Mouse (Mus musculus) 3134 (cell line): ENCODE measurements around the gene Als2cr12.
"Not testable (repeated sequence)": the region's sequence is repeated elsewhere in the genome, so short reads cannot be mapped to it uniquely, and the experiment has no call there.

ENCODE experiments used
- DNase-seq: peaks from one replicate; pipeline ENCODE4 v3.0.0-alpha.2; 2011; ENCODE audit warnings: low spot score; ENCODE audit not compliant: insufficient read length; ENCODE audit errors: extremely low read depth

The Als2cr12 gene

DNA sequence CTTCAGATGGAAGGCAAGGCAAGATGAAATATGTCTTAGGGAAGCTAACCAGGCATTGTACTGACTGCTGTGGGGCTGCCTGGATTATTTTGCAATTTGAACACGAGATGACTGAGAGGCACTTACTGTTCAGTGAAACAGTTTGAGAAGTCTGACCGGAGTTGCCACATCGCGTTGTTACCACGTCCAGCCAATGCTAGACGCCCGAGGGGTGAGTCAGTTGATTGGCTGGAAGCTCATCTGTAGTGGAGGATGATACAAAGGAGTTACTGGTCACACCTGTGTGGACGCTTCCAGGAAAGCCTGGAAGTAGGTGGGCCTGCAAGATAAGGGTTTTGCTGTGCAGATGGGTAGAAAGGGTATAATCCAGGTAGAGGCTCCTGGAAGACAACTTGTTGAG, 24.3 kb upstream of the Als2cr12 start:
- DNase-seq, result no peak

GRCm38 (mm10) chr1:58719356-58719945, 23.7 kb upstream of the Als2cr12 start:
- DNase-seq, result no peak

DNA sequence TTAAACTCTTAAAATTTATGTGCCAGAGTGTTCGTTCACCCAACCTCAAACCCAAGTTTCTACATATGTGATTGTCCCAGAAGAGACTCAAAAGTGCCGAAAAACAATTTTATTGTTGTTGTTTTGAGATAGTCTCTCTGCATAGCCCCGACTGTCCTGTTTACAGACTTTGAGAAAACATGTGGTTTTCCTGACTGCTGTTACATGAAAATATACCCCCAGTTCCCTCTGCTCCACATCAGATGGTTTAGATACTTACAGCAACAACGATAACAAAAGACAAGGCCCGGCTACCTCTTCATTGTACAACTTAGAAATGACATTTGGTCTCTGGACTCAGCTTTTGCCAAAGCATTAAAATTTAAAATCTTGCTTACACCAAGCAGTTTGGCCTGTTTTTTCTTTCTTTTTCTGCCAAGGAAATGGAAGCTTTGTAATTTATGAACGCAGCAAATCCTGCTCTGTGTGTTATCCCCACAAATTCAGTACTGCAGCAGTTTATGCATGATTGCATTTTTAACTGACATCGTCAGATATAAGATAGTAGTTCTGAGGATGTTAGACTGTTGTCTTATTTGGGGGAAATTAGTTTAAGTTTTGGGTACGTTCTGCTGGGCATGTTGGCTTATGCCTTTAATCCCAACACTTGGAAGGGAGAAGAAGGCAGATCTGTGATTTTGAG, 21.9 kb upstream of the Als2cr12 start:
- DNase-seq, result no peak

GRCm38 (mm10) chr1:58716883-58717220, 21.1 kb upstream of the Als2cr12 start:
- DNase-seq, result no peak

- no peak for DNase-seq
Measured at GRCm38 (mm10) chr1:58716162-58716882, 20.5 kb upstream of the Als2cr12 start.

DNA sequence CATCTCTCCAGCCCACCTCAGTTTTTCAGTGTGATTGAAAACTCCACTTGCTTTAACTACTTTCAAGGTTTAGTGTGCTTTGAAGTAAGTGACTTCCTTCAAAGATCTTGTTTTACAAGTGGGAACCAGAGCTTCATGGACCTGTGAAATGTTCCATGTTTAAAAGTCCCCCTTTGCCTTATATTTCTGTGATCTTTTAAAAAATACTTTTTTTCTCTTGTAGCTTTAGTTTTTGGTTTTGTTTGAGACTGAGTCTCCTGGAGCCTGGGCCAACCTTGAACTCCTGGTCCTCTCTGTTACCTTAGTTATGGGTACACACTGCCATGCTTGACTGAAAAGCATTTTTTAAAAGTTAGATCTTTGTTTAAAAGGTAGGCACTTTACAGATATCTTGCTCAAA, 19.7 kb upstream of the Als2cr12 start:
- DNase-seq, result no peak

- no peak for DNase-seq
Measured at GRCm38 (mm10) chr1:58714361-58714760, 18.6 kb upstream of the Als2cr12 start.

DNA sequence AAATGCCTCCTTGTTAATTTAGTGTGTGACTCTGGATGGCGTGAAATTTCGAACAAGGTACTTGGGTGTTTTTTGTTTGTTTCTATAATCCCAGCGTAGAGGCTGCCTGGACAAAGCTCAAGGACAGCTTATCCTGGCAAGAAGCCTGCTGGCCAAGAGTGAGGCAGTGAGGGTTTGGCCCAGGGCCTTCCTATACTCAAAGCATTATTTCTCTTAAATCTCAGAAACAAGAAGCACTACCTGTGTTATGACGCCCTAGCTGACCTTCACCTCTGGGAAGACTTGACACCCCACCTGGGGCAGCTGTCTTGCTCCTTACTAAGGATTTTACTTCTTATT, 18.1 kb upstream of the Als2cr12 start:
- peak; percentile 51 for DNase-seq

DNA sequence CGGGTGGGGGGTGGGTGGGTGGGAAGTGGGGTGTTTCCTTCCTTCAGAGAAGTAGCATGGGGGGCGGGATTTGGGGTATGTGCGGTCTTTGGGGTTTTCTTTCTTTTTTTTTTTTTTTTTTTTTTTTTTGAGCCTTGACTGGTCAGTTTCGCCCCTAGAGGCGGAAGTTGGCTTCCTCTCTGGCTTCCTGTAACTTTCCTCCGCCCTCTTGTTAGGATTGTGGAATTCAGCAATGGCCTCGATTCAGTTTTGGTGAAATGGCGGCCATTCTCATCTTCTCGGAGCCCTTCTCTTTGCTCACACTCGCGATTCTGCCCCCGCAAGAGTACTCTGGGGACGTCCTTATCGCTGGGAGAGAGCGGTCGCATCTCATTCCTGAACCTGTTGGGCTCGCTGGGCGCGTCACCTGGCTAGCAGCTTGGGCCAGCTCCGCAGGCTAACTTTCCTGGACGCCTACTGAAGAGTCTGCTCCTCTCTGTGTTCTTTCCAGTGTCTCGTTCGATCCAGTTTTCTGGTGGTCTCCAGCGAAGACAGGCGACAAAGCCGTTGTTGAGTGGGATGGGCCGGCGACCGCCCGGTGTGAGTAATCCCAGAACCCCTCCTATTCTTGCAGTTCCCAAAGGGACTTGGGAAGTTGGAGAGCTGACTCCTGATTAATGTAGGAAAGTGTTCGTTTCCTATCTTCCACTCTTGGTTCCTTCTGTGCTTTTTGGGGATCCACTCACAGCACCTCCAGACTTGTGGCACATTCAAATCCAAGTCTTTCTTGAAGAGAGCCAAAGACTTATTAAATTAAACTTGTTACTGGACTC, 17.5 kb upstream of the Als2cr12 start:
- peak; percentile 77 for DNase-seq

- peak; percentile 79 for DNase-seq
Measured at GRCm38 (mm10) chr1:58712076-58713061, 16.6 kb upstream of the Als2cr12 start.

- DNase-seq, result peak; percentile 93
Measured at GRCm38 (mm10) chr1:58711365-58712016, 15.7 kb upstream of the Als2cr12 start, which contains the start of gene Cflar. Gene Cflar, plus strand, starts transcription at chr1:58711508.

GRCm38 (mm10) chr1:58710711-58711364, 15.0 kb upstream of the Als2cr12 start:
- DNase-seq, result no peak

GRCm38 (mm10) chr1:58710043-58710442, 14.3 kb upstream of the Als2cr12 start:
- DNase-seq, result not testable (repeated sequence)

DNA sequence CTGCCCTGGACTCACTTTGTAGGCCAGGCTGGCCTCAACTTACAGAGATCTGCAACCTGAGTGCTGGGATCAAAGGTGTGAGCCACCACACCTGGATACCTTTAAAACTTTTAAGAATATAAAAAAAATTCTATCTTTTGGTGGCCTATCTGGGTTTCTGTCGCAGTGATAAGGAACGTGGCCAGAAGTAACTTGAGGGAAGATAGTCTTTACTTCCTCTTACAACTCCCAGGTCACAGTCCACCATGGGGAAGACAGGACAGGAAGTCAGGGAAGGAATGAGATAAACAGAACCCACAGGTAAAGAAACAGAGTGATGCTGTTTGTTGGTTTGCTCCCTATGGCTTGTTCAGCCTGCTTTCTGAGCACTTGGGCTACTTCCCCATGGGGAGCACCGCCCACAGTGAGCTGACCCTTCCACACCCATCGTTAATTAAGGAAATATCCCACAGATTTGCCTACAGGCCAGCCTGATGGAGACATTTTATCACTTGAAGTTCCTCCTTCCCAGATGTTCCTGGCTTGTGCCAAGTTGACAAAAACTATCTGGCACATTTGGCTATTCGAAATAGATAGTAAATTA, 4.9 kb upstream of the Als2cr12 start:
- DNase-seq, result not testable (repeated sequence)

DNA sequence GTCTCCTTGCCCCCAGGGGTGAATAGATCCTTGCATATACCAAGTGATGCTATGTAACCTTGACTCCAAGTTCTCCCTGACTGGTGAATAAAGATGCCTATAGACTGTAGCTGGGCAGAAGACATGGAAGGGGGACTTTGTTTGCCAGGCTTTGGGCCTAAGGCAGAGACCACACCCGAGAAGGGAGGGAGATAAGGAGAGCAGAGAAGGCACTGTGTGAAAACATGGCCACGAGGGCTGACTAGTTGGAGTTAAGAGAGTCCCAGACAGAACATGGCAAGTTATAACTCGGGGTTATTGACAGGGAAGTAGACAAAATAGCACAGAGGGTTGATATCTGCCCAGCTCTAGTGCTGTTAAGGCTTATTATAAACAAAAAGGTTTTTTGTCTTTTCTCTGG, 4.2 kb upstream of the Als2cr12 start:
- DNase-seq, result no peak

DNA sequence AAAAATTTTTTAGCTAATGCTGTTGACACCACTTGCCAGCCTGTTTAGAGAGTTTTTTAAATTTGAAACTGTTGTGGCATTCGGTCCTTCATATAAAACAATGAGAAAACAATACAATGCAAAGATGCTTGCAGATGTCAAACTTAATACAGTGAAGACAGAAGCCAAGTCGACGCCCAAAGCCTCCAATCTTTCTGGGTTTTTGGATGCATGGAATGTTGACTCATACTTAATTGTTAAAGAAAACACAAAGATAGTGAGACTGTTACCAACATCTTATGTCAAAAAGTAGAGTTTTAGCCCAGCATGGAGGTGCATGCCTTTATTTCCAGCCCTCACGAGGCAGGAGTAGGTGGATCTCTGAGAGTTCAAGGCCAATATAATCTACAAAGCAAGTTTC, 3.0 kb upstream of the Als2cr12 start:
- no peak for DNase-seq

- not testable (repeated sequence) for DNase-seq
Measured at GRCm38 (mm10) chr1:58697607-58698006, 1.8 kb upstream of the Als2cr12 start.

GRCm38 (mm10) chr1:58693696-58694095, 2.1 kb downstream of the Als2cr12 start:
- DNase-seq, result no peak

DNA sequence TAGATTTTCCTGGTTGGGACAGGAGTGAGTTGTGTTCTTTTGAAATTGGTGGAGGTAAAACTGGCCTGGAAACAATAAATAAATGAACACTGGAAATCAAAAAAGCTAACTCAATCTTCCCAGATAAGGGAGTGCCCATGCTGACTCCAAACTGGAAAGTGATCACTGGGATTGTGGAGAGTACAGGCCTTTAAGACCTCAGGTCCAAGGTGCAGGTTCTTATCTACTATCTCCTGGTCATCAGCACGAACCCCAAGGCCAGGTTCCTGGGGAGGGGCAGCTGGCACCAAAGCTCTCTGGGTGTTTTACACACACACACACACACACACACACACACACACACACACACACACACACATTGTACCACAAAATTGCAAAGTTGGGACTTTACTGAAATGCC, 4.1 kb downstream of the Als2cr12 start:
- DNase-seq, result not testable (repeated sequence)
